Mouse (Mus musculus): Measurements from ENCODE around the gene Gm20388. TPM values are rescaled to one million over a fixed set of nuclear protein-coding genes. Genes with fewer than 3 reads are reported as not detected.

The Gm20388 gene
- polyA plus RNA-seq, 1 experiment from 2014 or later = 8.3 TPM

DNA sequence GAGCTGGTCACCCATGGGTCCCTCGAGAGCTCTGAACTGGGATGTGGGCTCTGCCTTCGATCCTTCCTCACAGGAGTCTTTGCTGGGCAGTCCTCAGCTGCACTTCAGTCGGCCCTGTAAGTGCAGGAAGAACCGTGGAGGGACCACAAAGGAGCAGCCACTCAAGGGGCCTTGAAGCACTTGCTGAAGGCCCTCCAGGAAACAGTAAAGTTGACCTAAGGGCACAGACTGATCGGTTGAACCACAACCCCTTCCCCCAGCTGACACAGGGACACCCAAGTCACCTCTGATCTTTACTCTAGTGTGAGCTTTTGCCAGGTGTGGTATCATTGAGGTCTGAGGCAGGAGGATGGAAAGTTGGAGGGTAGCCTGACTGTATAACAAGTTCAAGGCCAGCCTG is 815.4 kb downstream of the Gm20388 start:
- 67% methylated on average over 5 of the region's 5 CpGs for WGBS
- H3K4me3 ChIP-seq (ENCODE audit: low read depth, low read length) = no peak overlapping the region
- ATAC-seq (replicated peaks; ENCODE audit: low FRiP score, low TSS enrichment, low read depth) (no peak), DNase-seq (ENCODE audit: low spot score) (no peak)
- H3K4me1 ChIP-seq (replicated peaks; ENCODE audit: control insufficient read depth, insufficient read depth, low read length) = no peaks in the 10 kb centered on the region
- H3K27ac ChIP-seq (ENCODE audit: low read depth) = no peak overlapping the region
- H3K27me3 ChIP-seq (replicated peaks; ENCODE audit: control insufficient read depth, insufficient read depth, low read length) = no peaks in the 10 kb centered on the region
- no peaks in the 10 kb centered on the region for H3K36me3 ChIP-seq (ENCODE audit: control insufficient read depth, insufficient read depth, low read length)
- H3K9ac ChIP-seq (ENCODE audit: low read length) = no peak overlapping the region
- H3K9me3 ChIP-seq (ENCODE audit: control insufficient read depth, low read length) = no peaks in the 10 kb centered on the region; the same call in 1 of the 2 replicates
- no peak overlapping the region for H3K4me2 ChIP-seq (ENCODE audit: low read length)

DNA sequence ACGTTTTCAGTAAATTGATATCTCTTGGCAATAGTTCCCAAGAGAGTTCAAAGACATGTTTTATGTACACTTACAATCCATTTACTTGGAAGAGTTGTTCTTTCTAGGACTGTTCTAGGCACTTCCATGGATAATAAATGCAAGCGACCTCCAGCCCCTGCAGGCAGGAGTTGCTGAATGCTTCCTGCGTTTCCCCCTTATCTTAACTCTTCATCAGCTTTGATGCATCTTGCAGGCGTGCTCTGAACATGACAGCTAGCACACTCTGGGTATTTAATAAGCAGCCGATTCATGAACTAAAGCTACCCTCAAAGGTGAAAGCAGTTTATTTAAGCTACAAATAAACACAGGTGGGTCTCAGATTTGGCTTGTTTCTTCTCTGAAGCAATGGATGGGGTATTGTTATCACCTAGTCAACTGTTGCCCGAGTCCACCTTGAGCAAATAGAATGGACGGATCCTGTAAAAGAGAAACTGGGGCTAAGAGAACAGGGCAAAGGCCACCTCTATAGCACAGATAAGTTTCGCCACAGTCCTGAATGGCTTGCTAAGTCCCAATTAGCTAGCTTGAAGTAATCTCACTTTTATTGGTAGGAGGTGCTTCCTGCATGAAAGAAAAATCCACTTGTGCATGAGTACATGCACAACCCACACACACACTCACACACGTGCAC is 818.0 kb downstream of the Gm20388 start:
- 0 out of 2 replicates have a peak, but pooled peaks cover 6% of the 10 kb centered on the region for H3K4me1 ChIP-seq (replicated peaks; ENCODE audit: control insufficient read depth, insufficient read depth, low read length)
- no peaks in the 10 kb centered on the region for H3K9me3 ChIP-seq (ENCODE audit: control insufficient read depth, low read length)
- no peak overlapping the region for H3K4me3 ChIP-seq (ENCODE audit: low read depth, low read length)
- H3K27me3 ChIP-seq (replicated peaks; ENCODE audit: control insufficient read depth, insufficient read depth, low read length) = 0 out of 2 replicates have a peak, but pooled peaks cover 7% of the 10 kb centered on the region
- ATAC-seq (replicated peaks; ENCODE audit: low FRiP score, low TSS enrichment, low read depth) (peak; percentile 64; the same call in 1 of the 2 replicates), DNase-seq (ENCODE audit: low spot score) (no peak)
- H3K27ac ChIP-seq (ENCODE audit: low read depth) = peak overlapping the region; percentile 43
- no peaks in the 10 kb centered on the region for H3K36me3 ChIP-seq (ENCODE audit: control insufficient read depth, insufficient read depth, low read length)
- no peak overlapping the region for H3K4me2 ChIP-seq (ENCODE audit: low read length)
- H3K9ac ChIP-seq (ENCODE audit: low read length) = no peak overlapping the region
- 42% methylated on average over 9 of the region's 9 CpGs for WGBS

GRCm38 (mm10) chr8:120731582-120731981 is 820.9 kb downstream of the Gm20388 start:
- Histone ChIP-seq H3K27ac (ENCODE audit: low read depth) (no peak overlapping the region), H3K9me3 (ENCODE audit: control insufficient read depth, low read length) (no peaks in the 10 kb centered on the region), H3K36me3 (ENCODE audit: control insufficient read depth, insufficient read depth, low read length) (no peaks in the 10 kb centered on the region), H3K4me1 (replicated peaks; ENCODE audit: control insufficient read depth, insufficient read depth, low read length) (0 out of 2 replicates have a peak, but pooled peaks cover 8% of the 10 kb centered on the region), H3K4me2 (ENCODE audit: low read length) (no peak overlapping the region), H3K9ac (ENCODE audit: low read length) (no peak overlapping the region), H3K27me3 (replicated peaks; ENCODE audit: control insufficient read depth, insufficient read depth, low read length) (peaks cover 23% of the 10 kb centered on the region), H3K4me3 (ENCODE audit: low read depth, low read length) (no peak overlapping the region)
- no peak for ATAC-seq (replicated peaks; ENCODE audit: low FRiP score, low TSS enrichment, low read depth)
- DNase-seq (ENCODE audit: low spot score) = no peak
- WGBS = 48% methylated on average over 14 of the region's 14 CpGs

DNA sequence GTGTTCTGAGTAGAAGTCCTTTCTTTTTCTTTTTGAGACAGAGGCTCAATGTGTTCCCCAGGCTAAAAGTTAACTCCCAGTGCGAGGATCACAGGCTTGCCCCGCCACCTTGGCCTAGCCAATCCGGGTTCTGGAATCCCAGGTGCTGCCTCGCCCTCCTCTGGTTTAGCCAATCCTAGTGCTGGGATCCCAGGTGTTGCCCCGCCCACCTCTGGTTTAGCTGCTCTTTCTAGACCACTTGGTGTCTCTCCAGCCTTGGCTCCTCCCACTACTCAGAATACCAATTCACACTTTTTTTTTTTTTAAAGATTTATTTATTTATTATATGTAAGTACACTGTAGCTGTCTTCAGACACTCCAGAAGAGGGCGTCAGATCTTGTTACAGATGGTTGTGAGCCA is 821.4 kb downstream of the Gm20388 start:
- DNase-seq (ENCODE audit: low spot score) (no peak), ATAC-seq (replicated peaks; ENCODE audit: low FRiP score, low TSS enrichment, low read depth) (no peak)
- no peak overlapping the region for H3K4me3 ChIP-seq (ENCODE audit: low read depth, low read length)
- H3K4me2 ChIP-seq (ENCODE audit: low read length) = no peak overlapping the region
- H3K27ac ChIP-seq (ENCODE audit: low read depth) = no peak overlapping the region
- whole genome bisulfite sequencing = 56% methylated on average over 5 of the region's 6 CpGs
- H3K9ac ChIP-seq (ENCODE audit: low read length) = no peak overlapping the region
- H3K36me3 ChIP-seq (ENCODE audit: control insufficient read depth, insufficient read depth, low read length) = no peaks in the 10 kb centered on the region
- H3K27me3 ChIP-seq (replicated peaks; ENCODE audit: control insufficient read depth, insufficient read depth, low read length) = peaks cover 23% of the 10 kb centered on the region
- 0 out of 2 replicates have a peak, but pooled peaks cover 8% of the 10 kb centered on the region for H3K4me1 ChIP-seq (replicated peaks; ENCODE audit: control insufficient read depth, insufficient read depth, low read length)
- H3K9me3 ChIP-seq (ENCODE audit: control insufficient read depth, low read length) = no peaks in the 10 kb centered on the region

DNA sequence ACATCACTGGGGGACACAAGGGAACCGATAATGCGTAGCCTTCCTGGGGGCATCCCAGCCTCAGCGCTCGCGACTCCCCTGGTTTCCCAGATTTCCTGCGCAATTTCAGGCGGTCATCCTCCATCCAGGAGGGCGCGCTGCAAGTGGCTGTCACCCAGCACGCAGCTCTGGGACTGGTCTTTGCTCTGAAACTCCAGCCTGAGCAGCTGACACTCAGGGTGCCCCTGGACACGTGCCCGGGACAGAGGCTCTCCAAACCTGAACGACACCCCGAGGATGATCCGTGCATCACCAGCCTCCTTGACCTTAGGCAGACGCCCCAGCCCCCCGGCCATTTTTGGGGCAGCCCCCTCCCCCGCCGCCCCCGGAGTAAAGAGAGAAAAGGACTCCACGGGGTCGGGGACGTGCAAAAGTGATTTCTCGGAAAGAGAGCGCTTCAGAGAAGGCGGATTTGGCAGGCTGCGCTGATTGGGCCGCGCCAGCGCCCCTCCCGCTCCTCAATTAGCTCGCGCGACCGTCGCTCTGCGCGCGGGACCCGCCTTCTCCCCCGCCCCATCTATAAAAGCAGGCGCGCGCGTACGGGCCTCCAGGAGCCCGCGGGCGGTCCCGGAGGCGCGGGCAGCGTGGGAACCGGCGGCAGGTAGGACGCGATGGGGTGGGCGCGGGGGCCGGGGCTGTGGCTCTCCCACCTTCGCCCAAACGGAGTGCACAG is 825.3 kb downstream of the Gm20388 start, which contains the start of gene Irf8:
TSS of gene Irf8 (plus strand) at position 589 of the 712 bp plus-strand sequence.
- ATAC-seq (replicated peaks; ENCODE audit: low FRiP score, low TSS enrichment, low read depth) = peak; percentile 90
- Histone ChIP-seq H3K4me2 (ENCODE audit: low read length) (peak within 1 kb of the TSS; percentile 94), H3K4me3 (ENCODE audit: low read depth, low read length) (peak within 1 kb of the TSS; percentile 53), H3K27me3 (replicated peaks; ENCODE audit: control insufficient read depth, insufficient read depth, low read length) (peaks cover 27% of the 10 kb centered on the region), H3K27ac (ENCODE audit: low read depth) (no peak within 1 kb of the TSS), H3K4me1 (replicated peaks; ENCODE audit: control insufficient read depth, insufficient read depth, low read length) (0 out of 2 replicates have a peak, but pooled peaks cover 8% of the 10 kb centered on the region), H3K36me3 (ENCODE audit: control insufficient read depth, insufficient read depth, low read length) (no peaks in the 10 kb centered on the region), H3K9ac (ENCODE audit: low read length) (peak within 1 kb of the TSS; percentile 53), H3K9me3 (ENCODE audit: control insufficient read depth, low read length) (no peaks in the 10 kb centered on the region)
- DNase-seq (ENCODE audit: low spot score) = peak; percentile 94
- WGBS = under 1% methylated on average over 59 of the region's 62 CpGs

- no peak overlapping the region for H3K27ac ChIP-seq (ENCODE audit: low read depth)
- H3K9ac ChIP-seq (ENCODE audit: low read length) = peak overlapping the region; percentile 53
- no peaks in the 10 kb centered on the region for H3K36me3 ChIP-seq (ENCODE audit: control insufficient read depth, insufficient read depth, low read length)
- 0 out of 2 replicates have a peak, but pooled peaks cover 7% of the 10 kb centered on the region for H3K4me1 ChIP-seq (replicated peaks; ENCODE audit: control insufficient read depth, insufficient read depth, low read length)
- DNase-seq (ENCODE audit: low spot score) = no peak
- 4% methylated on average over 11 of the region's 11 CpGs for WGBS
- H3K4me2 ChIP-seq (ENCODE audit: low read length) = peak overlapping the region; percentile 94
- H3K9me3 ChIP-seq (ENCODE audit: control insufficient read depth, low read length) = no peaks in the 10 kb centered on the region
- H3K4me3 ChIP-seq (ENCODE audit: low read depth, low read length) = peak overlapping the region; percentile 53
- peak; percentile 63 for ATAC-seq (replicated peaks; ENCODE audit: low FRiP score, low TSS enrichment, low read depth)
- peaks cover 27% of the 10 kb centered on the region for H3K27me3 ChIP-seq (replicated peaks; ENCODE audit: control insufficient read depth, insufficient read depth, low read length)
These were observed 825.8 kb downstream of the Gm20388 start for GRCm38 (mm10) chr8:120736486-120736885.

GRCm38 (mm10) chr8:120737166-120737565 is 826.5 kb downstream of the Gm20388 start:
- Histone ChIP-seq H3K27me3 (replicated peaks; ENCODE audit: control insufficient read depth, insufficient read depth, low read length) (peaks cover 27% of the 10 kb centered on the region), H3K4me1 (replicated peaks; ENCODE audit: control insufficient read depth, insufficient read depth, low read length) (0 out of 2 replicates have a peak, but pooled peaks cover 2% of the 10 kb centered on the region), H3K4me2 (ENCODE audit: low read length) (peak overlapping the region; percentile 94), H3K9ac (ENCODE audit: low read length) (no peak overlapping the region), H3K27ac (ENCODE audit: low read depth) (no peak overlapping the region), H3K4me3 (ENCODE audit: low read depth, low read length) (peak overlapping the region; percentile 53), H3K9me3 (ENCODE audit: control insufficient read depth, low read length) (no peaks in the 10 kb centered on the region), H3K36me3 (ENCODE audit: control insufficient read depth, insufficient read depth, low read length) (no peaks in the 10 kb centered on the region)
- WGBS = 60% methylated on average over 7 of the region's 7 CpGs
- ATAC-seq (replicated peaks; ENCODE audit: low FRiP score, low TSS enrichment, low read depth) (no peak), DNase-seq (ENCODE audit: low spot score) (no peak)

DNA sequence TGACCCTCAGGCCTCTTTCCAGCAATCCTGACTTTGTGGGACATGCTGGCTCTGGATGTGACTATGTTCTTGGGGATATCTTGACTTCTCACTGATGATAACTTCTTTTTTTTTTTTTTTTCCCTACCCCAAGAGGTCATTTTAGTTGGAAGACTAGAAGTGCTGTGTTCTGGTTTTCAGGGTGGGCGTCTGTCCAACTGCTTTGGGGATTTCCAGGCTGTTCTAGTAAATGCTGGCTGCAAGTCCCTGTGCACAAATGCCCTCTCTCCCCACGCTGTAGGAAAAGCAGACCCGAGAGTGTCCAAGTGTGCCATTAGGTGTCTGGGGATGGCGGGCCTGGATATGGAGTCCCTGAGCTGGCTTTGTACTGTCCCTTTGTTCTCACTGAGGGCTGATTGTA is 828.1 kb downstream of the Gm20388 start:
- H3K9ac ChIP-seq (ENCODE audit: low read length) = no peak overlapping the region
- no peak for ATAC-seq (replicated peaks; ENCODE audit: low FRiP score, low TSS enrichment, low read depth)
- 83% methylated on average over 4 of the region's 4 CpGs for WGBS

More for the DNA sequence above, 828.1 kb downstream of the Gm20388 start:
- Histone ChIP-seq H3K27me3 (replicated peaks; ENCODE audit: control insufficient read depth, insufficient read depth, low read length) (peaks cover 20% of the 10 kb centered on the region), H3K9me3 (ENCODE audit: control insufficient read depth, low read length) (no peaks in the 10 kb centered on the region), H3K27ac (ENCODE audit: low read depth) (no peak overlapping the region), H3K4me3 (ENCODE audit: low read depth, low read length) (no peak overlapping the region), H3K4me1 (replicated peaks; ENCODE audit: control insufficient read depth, insufficient read depth, low read length) (peaks cover 15% of the 10 kb centered on the region), H3K36me3 (ENCODE audit: control insufficient read depth, insufficient read depth, low read length) (no peaks in the 10 kb centered on the region), H3K4me2 (ENCODE audit: low read length) (no peak overlapping the region)
- DNase-seq (ENCODE audit: low spot score) = no peak
